Comparison of ENCODE assay signal across 8 mouse cellular contexts in genomic region chr11:69715929-69716328, GRCm38 (mm10). TPM values are rescaled to one million over a fixed set of nuclear protein-coding genes. Genes with fewer than 3 reads are reported as not detected.
DNase-seq lines count a peak whose midpoint lies in the region; ATAC-seq and TF ChIP-seq lines count a peak whose summit lies in the region.

No protein-coding gene starts in this region.

- WGBS in heart, embryonic 10.5 days = 23% methylated on average over 5 of the region's 5 CpGs
- WGBS in heart, embryonic 13.5 days = 22% methylated on average over 5 of the region's 5 CpGs
- WGBS in liver, embryonic 15.5 days (ENCODE audit: insufficient replicate concordance) = 29% methylated on average over 5 of the region's 5 CpGs
- WGBS in cerebellum, adult 2 months = 43% methylated on average over 5 of the region's 5 CpGs
- 45% methylated on average over 5 of the region's 5 CpGs for WGBS in forebrain, embryonic 15.5 days

- no peak for ATAC-seq in heart, embryonic 13.5 days (ENCODE audit: extremely low read depth, insufficient number of reproducible peaks, low FRiP score, low TSS enrichment)
- no peak for ATAC-seq in liver, embryonic 15.5 days (ENCODE audit: insufficient read depth)
- ATAC-seq in forebrain, embryonic 15.5 days (replicated peaks) = no peak

- H3K36me3 ChIP-seq in heart, embryonic 10.5 days = no peaks in the 10 kb centered on the region
- H3K36me3 ChIP-seq in heart, embryonic 13.5 days = no peaks in the 10 kb centered on the region
- H3K36me3 ChIP-seq in liver, embryonic 15.5 days (replicated peaks) = no peaks in the 10 kb centered on the region
- no peaks in the 10 kb centered on the region for H3K36me3 ChIP-seq in forebrain, embryonic 15.5 days

- no peaks in the 10 kb centered on the region for H3K27me3 ChIP-seq in heart, embryonic 10.5 days (ENCODE audit: insufficient read depth, poor library complexity, severe bottlenecking)
- no peaks in the 10 kb centered on the region for H3K27me3 ChIP-seq in heart, embryonic 13.5 days (replicated peaks)
- H3K27me3 ChIP-seq in liver, embryonic 15.5 days = no peaks in the 10 kb centered on the region
- no peaks in the 10 kb centered on the region for H3K27me3 ChIP-seq in cerebellum, adult 2 months (ENCODE audit: control insufficient read depth, insufficient read depth, low read length)
- H3K27me3 ChIP-seq in forebrain, embryonic 15.5 days = no peaks in the 10 kb centered on the region

- H3K27ac ChIP-seq in heart, embryonic 10.5 days = peak overlapping the region; percentile 62; the same call in 1 of the 2 replicates
- H3K27ac ChIP-seq in heart, embryonic 13.5 days (replicated peaks) = no peak overlapping the region
- H3K27ac ChIP-seq in liver, embryonic 15.5 days (replicated peaks) = peak overlapping the region; percentile 19; the same call in 1 of the 2 replicates
- H3K27ac ChIP-seq in cerebellum, adult 2 months (ENCODE audit: insufficient read depth, low read length) = no peak overlapping the region
- no peak overlapping the region for H3K27ac ChIP-seq in forebrain, embryonic 15.5 days (replicated peaks)

- no peak overlapping the region; the same call in 1 of the 2 replicates for H3K9ac ChIP-seq in heart, embryonic 13.5 days
- H3K9ac ChIP-seq in liver, embryonic 15.5 days = no peak overlapping the region
- no peak overlapping the region for H3K9ac ChIP-seq in forebrain, embryonic 15.5 days (replicated peaks)

- peak overlapping the region; percentile 18; the same call in 1 of the 2 replicates for H3K4me3 ChIP-seq in heart, embryonic 10.5 days
- no peak overlapping the region for H3K4me3 ChIP-seq in heart, embryonic 13.5 days
- H3K4me3 ChIP-seq in liver, embryonic 15.5 days (replicated peaks) = no peak overlapping the region
- no peak overlapping the region for H3K4me3 ChIP-seq in cerebellum, adult 2 months (replicated peaks; ENCODE audit: insufficient read depth, low read depth, low read length)
- no peak overlapping the region for H3K4me3 ChIP-seq in forebrain, embryonic 15.5 days

- H3K4me2 ChIP-seq in heart, embryonic 13.5 days = peak overlapping the region; percentile 12; the same call in 1 of the 2 replicates
- no peak overlapping the region for H3K4me2 ChIP-seq in liver, embryonic 15.5 days
- no peak overlapping the region for H3K4me2 ChIP-seq in forebrain, embryonic 15.5 days (replicated peaks)

- TF ChIP-seq CTCF in cerebellum, adult 2 months (IDR thresholded peaks at IDR 0.05; ENCODE audit: borderline replicate concordance, insufficient read depth, low read depth, low read length) = no peak

- no peaks in the 10 kb centered on the region for H3K9me3 ChIP-seq in heart, embryonic 10.5 days
- 0 out of 2 replicates have a peak, but pooled peaks cover 4% of the 10 kb centered on the region for H3K9me3 ChIP-seq in heart, embryonic 13.5 days
- H3K9me3 ChIP-seq in liver, embryonic 15.5 days (replicated peaks) = no peaks in the 10 kb centered on the region
- H3K9me3 ChIP-seq in forebrain, embryonic 15.5 days = no peaks in the 10 kb centered on the region

- no peak for TF ChIP-seq POLR2A in cerebellum, adult 2 months (IDR thresholded peaks at IDR 0.05; ENCODE audit: borderline replicate concordance, insufficient read depth, low read length)

- DNase-seq in heart, embryonic 10.5 days (ENCODE audit: low spot score) = peak; percentile 79
- no peak for DNase-seq in heart, adult 8-10 months (ENCODE audit: low spot score)
- peak; percentile 27 for DNase-seq in Muller cell, postnatal 12 days (ENCODE audit: inconsistent ontology term)
- no peak for DNase-seq in layer of hippocampus, postnatal 10 days (ENCODE audit: low spot score in 2 of 2)
- no peak for DNase-seq in cerebellum, adult 2 months

- peaks cover 30% of the 10 kb centered on the region for H3K4me1 ChIP-seq in heart, embryonic 10.5 days
- peaks cover 14% of the 10 kb centered on the region for H3K4me1 ChIP-seq in heart, embryonic 13.5 days
- H3K4me1 ChIP-seq in liver, embryonic 15.5 days (replicated peaks) = peaks cover 42% of the 10 kb centered on the region
- H3K4me1 ChIP-seq in cerebellum, adult 2 months (ENCODE audit: control insufficient read depth, insufficient read depth, low read length) = no peaks in the 10 kb centered on the region
- H3K4me1 ChIP-seq in forebrain, embryonic 15.5 days = no peaks in the 10 kb centered on the region

RNA-seq across cellular contexts. Expression of gene Tnfsfm13, which starts 20.0 kb away (rescaled TPM):
- polyA plus RNA-seq in heart, embryonic 10.5 days (2016; fragmentation: Nextera tagmentation; extraction: Ambion mirVana) = 1.8 and 2.2 TPM in 2 replicates
- total RNA-seq in heart, adult 8-10 months (2022) = 1 to 10 TPM; 1.4 to 4.2 (median 3.1) TPM
- polyA plus RNA-seq in heart, embryonic 13.5 days (2015; fragmentation: Nextera tagmentation; extraction: Ambion mirVana) = 3.3 and 3.4 TPM in 2 replicates
- polyA plus RNA-seq in liver, embryonic 15.5 days (2015; fragmentation: Nextera tagmentation; extraction: Ambion mirVana) = 0.85 and 0.89 TPM in 2 replicates
- under 1 TPM; 0.69 to 0.76 TPM for total RNA-seq in layer of hippocampus, postnatal 10 days (2021)
- 3.3 and 4.2 TPM in 2 replicates for polyA plus RNA-seq in cerebellum, adult 2 months (2012; rRNA removed)
- 1.0 and 1.1 TPM in 2 replicates for polyA plus RNA-seq in forebrain, embryonic 15.5 days (2015; fragmentation: Nextera tagmentation; extraction: Ambion mirVana)

RNA-seq across cellular contexts. Expression of gene Tnfsf12, which starts 20.3 kb away (rescaled TPM):
- 3.0 and 4.7 TPM in 2 replicates for polyA plus RNA-seq in heart, embryonic 10.5 days (2016; fragmentation: Nextera tagmentation; extraction: Ambion mirVana)
- total RNA-seq in heart, adult 8-10 months (2022) = 10 to 100 TPM; 14.9 to 19.6 (median 17.5) TPM
- polyA plus RNA-seq in heart, embryonic 13.5 days (2015; fragmentation: Nextera tagmentation; extraction: Ambion mirVana) = 4.7 and 5.7 TPM in 2 replicates
- 2.1 and 2.6 TPM in 2 replicates for polyA plus RNA-seq in liver, embryonic 15.5 days (2015; fragmentation: Nextera tagmentation; extraction: Ambion mirVana)
- 1 to 10 TPM; 6.7 to 8.3 TPM for total RNA-seq in layer of hippocampus, postnatal 10 days (2021)
- 31.2 and 35.3 TPM in 2 replicates for polyA plus RNA-seq in cerebellum, adult 2 months (2012; rRNA removed)
- 1.6 TPM in 2 replicates for polyA plus RNA-seq in forebrain, embryonic 15.5 days (2015; fragmentation: Nextera tagmentation; extraction: Ambion mirVana)

RNA-seq across cellular contexts. Expression of gene Tnfsf13, which starts 30.3 kb away (rescaled TPM):
- polyA plus RNA-seq in heart, embryonic 10.5 days (2016; fragmentation: Nextera tagmentation; extraction: Ambion mirVana) = 0.25 TPM in 1 of 2 replicates, not detected in the other
- 1 to 10 TPM; 2.6 to 4.3 (median 2.9) TPM for total RNA-seq in heart, adult 8-10 months (2022)
- polyA plus RNA-seq in heart, embryonic 13.5 days (2015; fragmentation: Nextera tagmentation; extraction: Ambion mirVana) = 0.23 and 0.38 TPM in 2 replicates
- polyA plus RNA-seq in liver, embryonic 15.5 days (2015; fragmentation: Nextera tagmentation; extraction: Ambion mirVana) = 0.15 and 0.64 TPM in 2 replicates
- 1 to 10 TPM; 1.1 to 1.2 TPM for total RNA-seq in layer of hippocampus, postnatal 10 days (2021)
- 4.8 and 4.9 TPM in 2 replicates for polyA plus RNA-seq in cerebellum, adult 2 months (2012; rRNA removed)
- polyA plus RNA-seq in forebrain, embryonic 15.5 days (2015; fragmentation: Nextera tagmentation; extraction: Ambion mirVana) = 0.38 TPM in 1 of 2 replicates, not detected in the other

RNA-seq across cellular contexts. Expression of gene Senp3, which starts 34.0 kb away (rescaled TPM):
- polyA plus RNA-seq in heart, embryonic 10.5 days (2016; fragmentation: Nextera tagmentation; extraction: Ambion mirVana) = 95.3 and 108 TPM in 2 replicates
- 10 to 100 TPM; 27.2 to 40.0 (median 28.7) TPM for total RNA-seq in heart, adult 8-10 months (2022)
- polyA plus RNA-seq in heart, embryonic 13.5 days (2015; fragmentation: Nextera tagmentation; extraction: Ambion mirVana) = 59.2 and 63.5 TPM in 2 replicates
- polyA plus RNA-seq in liver, embryonic 15.5 days (2015; fragmentation: Nextera tagmentation; extraction: Ambion mirVana) = 23.9 and 27.2 TPM in 2 replicates
- total RNA-seq in layer of hippocampus, postnatal 10 days (2021) = 10 to 100 TPM; 88.0 to 98.7 TPM
- polyA plus RNA-seq in cerebellum, adult 2 months (2012; rRNA removed) = 110 and 152 TPM in 2 replicates
- polyA plus RNA-seq in forebrain, embryonic 15.5 days (2015; fragmentation: Nextera tagmentation; extraction: Ambion mirVana) = 89.2 and 102 TPM in 2 replicates

RNA-seq across cellular contexts. Expression of gene Polr2a, which starts 42.5 kb away (rescaled TPM):
- 24.9 and 29.6 TPM in 2 replicates for polyA plus RNA-seq in heart, embryonic 10.5 days (2016; fragmentation: Nextera tagmentation; extraction: Ambion mirVana)
- 10 to 100 TPM; 28.5 to 35.7 (median 32.9) TPM for total RNA-seq in heart, adult 8-10 months (2022)
- 16.1 and 19.1 TPM in 2 replicates for polyA plus RNA-seq in heart, embryonic 13.5 days (2015; fragmentation: Nextera tagmentation; extraction: Ambion mirVana)
- 10.2 and 10.4 TPM in 2 replicates for polyA plus RNA-seq in liver, embryonic 15.5 days (2015; fragmentation: Nextera tagmentation; extraction: Ambion mirVana)
- total RNA-seq in layer of hippocampus, postnatal 10 days (2021) = 10 to 100 TPM; 55.6 to 59.4 TPM
- polyA plus RNA-seq in cerebellum, adult 2 months (2012; rRNA removed) = 35.3 and 42.3 TPM in 2 replicates
- polyA plus RNA-seq in forebrain, embryonic 15.5 days (2015; fragmentation: Nextera tagmentation; extraction: Ambion mirVana) = 17.5 and 19.2 TPM in 2 replicates

Comparison
In these comparisons a context has a peak if more than half of its experiments do, and no peak if none do; other contexts are left out.
1. DNase-seq: peak in heart, embryonic 10.5 days (single experiment) and Muller cell, postnatal 12 days (single experiment); none in heart, adult 8-10 months (single experiment), layer of hippocampus, postnatal 10 days (0 of 2) and cerebellum, adult 2 months (0 of 2).
2. H3K27ac ChIP-seq: peak in heart, embryonic 10.5 days (single experiment) and liver, embryonic 15.5 days (single experiment); none in heart, embryonic 13.5 days (single experiment), cerebellum, adult 2 months (single experiment) and forebrain, embryonic 15.5 days (single experiment).